Mouse (Mus musculus) adrenal gland, postnatal 14 days (tissue): ENCODE measurements around the gene Serpina3i. TPM values are rescaled to one million over a fixed set of nuclear protein-coding genes. Genes with fewer than 3 reads are reported as not detected.

Source experiments
- DNase-seq: peaks from one replicate; pipeline ENCODE4 v3.0.0; 2021; ENCODE audit warnings: mixed read lengths
- total RNA-seq: library from RNA; stranded (reverse); gene quantifications from 2 replicates; pipeline ENCODE4 v1.2.3, GENCODE M21; 2021

Gene Serpina3i
- total RNA-seq, 1 experiment from 2014 or later = 0.78 TPM

DNA sequence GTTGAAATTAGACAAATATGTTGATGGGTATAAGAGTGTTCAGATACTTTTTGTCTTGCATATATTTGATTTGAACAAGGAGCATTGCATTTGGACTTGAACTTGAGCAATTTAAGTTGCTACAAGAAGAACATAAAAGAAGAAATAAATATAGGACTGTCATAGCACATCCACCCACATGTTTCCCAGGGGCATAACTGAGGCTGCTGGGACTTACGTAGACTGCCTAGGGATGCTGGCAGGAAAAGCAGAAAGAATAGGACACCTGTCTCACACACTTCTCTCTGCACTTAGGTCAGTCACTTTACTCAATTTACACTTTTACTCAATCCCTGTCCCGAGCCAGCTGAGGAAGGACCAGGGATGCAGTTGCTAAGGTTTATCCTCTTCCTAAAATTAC, 31.0 kb downstream of the Serpina3i start:
- no peak for DNase-seq

DNA sequence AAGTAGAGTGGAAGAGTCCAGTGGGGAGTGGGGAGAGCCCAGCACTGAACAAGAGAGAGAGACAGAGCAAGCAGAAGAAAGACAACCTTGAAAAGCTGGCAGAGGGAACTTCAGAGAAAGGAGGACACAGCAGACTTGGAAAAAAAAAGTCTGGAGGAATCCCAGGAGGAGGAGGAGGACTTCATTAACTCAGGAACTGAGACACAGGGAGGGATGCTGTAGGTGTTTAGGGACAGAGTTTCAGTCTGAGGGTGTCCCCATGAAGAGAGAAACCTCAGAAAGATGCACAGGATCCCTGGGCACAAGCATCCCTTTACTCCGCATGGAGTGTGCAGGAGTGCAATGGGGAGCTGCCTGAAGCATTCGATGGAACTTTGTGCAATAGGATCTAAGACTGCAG, 35.1 kb downstream of the Serpina3i start:
- no peak for DNase-seq

DNA sequence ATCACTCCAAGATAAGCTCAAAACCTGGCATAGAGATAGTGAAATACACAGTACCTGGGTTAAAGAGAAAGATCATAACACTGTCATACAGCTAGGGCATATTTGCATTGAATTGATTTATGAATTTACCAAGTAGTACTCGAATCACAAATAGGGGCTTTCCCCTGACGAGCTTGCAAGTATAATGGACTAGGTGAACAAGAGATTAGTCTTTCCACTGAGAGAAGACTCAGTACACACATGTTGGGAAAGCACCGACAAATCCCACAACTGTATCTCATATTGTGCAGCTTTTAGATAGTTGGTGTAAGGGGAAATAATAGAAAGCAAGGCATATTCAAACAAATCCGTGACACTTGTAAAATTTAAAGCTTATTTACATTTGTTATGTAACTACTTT, 43.1 kb downstream of the Serpina3i start:
- no peak for DNase-seq

DNA sequence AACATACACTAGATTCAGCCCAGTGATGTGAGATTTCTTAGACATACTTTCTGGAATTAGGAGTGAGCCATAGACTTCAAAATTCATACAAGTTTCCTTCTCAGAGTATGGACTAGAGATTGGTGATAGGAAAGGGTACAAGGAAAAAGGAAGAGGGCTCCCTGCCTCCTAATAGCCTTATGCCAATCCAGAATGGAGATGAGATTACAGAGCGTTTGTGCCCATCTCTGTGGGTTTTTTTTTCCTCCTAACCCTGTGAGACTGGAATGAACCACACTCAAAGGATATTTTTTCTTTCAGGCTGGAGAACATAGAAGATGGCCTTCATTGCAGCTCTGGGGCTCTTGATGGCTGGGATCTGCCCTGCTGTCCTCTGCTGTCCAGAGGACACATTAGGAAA, 51.3 kb downstream of the Serpina3i start, which contains the start of gene Serpina3j:
TSS of gene Serpina3j (plus strand) at position 301 of the 400 bp plus-strand sequence.
- DNase-seq = no peak

Other genes with a start within 250 kb of the Serpina3i start
- 0.22 TPM in 1 of 2 replicates, not detected in the other for gene Serpina9, start 249.4 kb upstream of the Serpina3i start, total RNA-seq
- 0.11 and 0.48 TPM in 2 replicates for gene Serpina12, start 218.7 kb upstream of the Serpina3i start, total RNA-seq
- 0.30 TPM in 1 of 2 replicates, not detected in the other for gene Serpina5, start 162.0 kb upstream of the Serpina3i start, total RNA-seq
- not detected in 2 replicates for gene Serpina3a, start 150.4 kb upstream of the Serpina3i start, total RNA-seq
- 0.33 TPM in 1 of 2 replicates, not detected in the other for gene Serpina3b, start 135.1 kb upstream of the Serpina3i start, total RNA-seq
- 10.7 and 12.5 TPM in 2 replicates for gene Serpina3c, start 109.3 kb upstream of the Serpina3i start, total RNA-seq
- 0.67 and 2.2 TPM in 2 replicates for gene Serpina3f, start 48.6 kb upstream of the Serpina3i start, total RNA-seq
- gene Serpina3g, start 26.9 kb upstream of the Serpina3i start, total RNA-seq = 5.2 and 20.1 TPM in 2 replicates
- gene Serpina3j, start 51.4 kb downstream of the Serpina3i start, total RNA-seq = not detected in 2 replicates
- 22.0 and 379 TPM in 2 replicates for gene Serpina3k, start 75.4 kb downstream of the Serpina3i start, total RNA-seq
- gene Serpina3m, start 75.4 kb downstream of the Serpina3i start, total RNA-seq = 4.9 and 70.0 TPM in 2 replicates
- 14.5 and 67.3 TPM in 2 replicates for gene Serpina3n, start 143.6 kb downstream of the Serpina3i start, total RNA-seq
- not detected in 2 replicates for gene Gsc, start 210.2 kb downstream of the Serpina3i start, total RNA-seq